Mouse (Mus musculus) megakaryocyte, embryonic 14.5 days (primary cell): ENCODE data around the gene Rpain. TPM values are rescaled to one million over a fixed set of nuclear protein-coding genes. Genes with fewer than 3 reads are reported as not detected.

Source experiments
- H3K27me3 ChIP-seq: replicated peaks from 2 replicates; pipeline ENCODE3; 2012; ENCODE audit warnings: inconsistent platforms
- H3K36me3 ChIP-seq: replicated peaks from 2 replicates; pipeline ENCODE3; 2012; ENCODE audit warnings: low read length, inconsistent platforms, mixed read lengths
- H3K4me1 ChIP-seq: 2 replicates; pipeline ENCODE4 v1.6.1; 2012; ENCODE audit warnings: inconsistent platforms
- H3K4me3 ChIP-seq: replicated peaks from 2 replicates; pipeline ENCODE3; 2012; ENCODE audit warnings: moderate library complexity, mild to moderate bottlenecking, inconsistent platforms
- H3K9me3 ChIP-seq: 2 replicates; pipeline ENCODE4 v1.6.1; 2012; ENCODE audit warnings: inconsistent platforms
- FLI1 ChIP-seq: IDR thresholded peaks from 2 replicates; pipeline ENCODE4 v1.6.1; 2012; ENCODE audit warnings: low read length, inconsistent platforms, mixed read lengths
- GATA1 ChIP-seq: IDR thresholded peaks from 3 replicates; pipeline ENCODE4 v1.6.1; 2012; ENCODE audit warnings: mixed read lengths, low read length, inconsistent platforms, borderline replicate concordance
- polyA plus RNA-seq: library from polyadenylated mRNA; stranded (reverse); fragments of >175 nt; gene quantifications from 2 replicates; pipeline ENCODE4 v1.2.3, GENCODE M21; 2012; ENCODE audit warnings: low replicate concordance; ENCODE audit not compliant: insufficient read depth

The Rpain gene
- polyA plus RNA-seq, 1 experiment: 9.3 TPM

DNA sequence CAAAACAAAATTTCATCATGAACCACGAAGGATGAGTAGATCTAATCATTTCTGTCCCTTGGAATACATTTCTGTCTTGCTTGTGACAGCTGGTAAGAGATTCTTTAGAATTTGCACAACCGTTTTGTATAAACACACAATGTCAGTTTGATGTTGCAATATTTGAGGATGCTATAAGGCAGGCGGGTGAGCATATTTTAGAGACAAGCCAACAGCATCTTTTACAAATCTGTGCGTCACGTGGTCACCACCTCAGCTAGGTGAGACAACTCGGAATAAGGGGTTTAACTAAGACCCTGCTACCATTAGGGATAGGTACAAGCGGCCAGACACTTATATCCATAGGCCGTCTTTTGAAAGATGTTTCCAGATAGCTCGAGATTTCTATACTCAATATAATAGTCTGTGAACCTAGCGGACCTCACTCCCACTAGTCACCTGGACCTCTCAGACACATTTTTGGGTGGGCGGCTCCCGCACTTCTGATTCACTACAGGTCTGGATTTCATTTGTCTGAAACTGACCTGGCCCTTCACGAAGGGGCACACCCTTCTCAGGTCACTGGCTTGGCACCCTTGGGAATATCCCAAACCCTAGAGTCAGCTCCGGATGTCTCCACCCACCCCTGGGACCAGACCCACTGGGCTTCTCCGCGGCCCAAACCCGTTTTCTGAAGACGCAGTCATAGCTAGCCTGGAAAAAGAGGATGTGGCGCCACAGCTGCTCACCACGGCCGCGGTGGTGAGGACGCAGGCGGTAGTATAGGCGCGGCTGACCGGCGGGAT is 48.6 kb downstream of the Rpain start:
- no peak for TF ChIP-seq FLI1
- TF ChIP-seq GATA1: no peak
- Histone ChIP-seq H3K4me1 (peaks cover 63% of the 10 kb centered on the region), H3K27me3 (no peaks in the 10 kb centered on the region), H3K4me3 (peak overlapping the region; percentile 98), H3K36me3 (peaks cover 56% of the 10 kb centered on the region), H3K9me3 (no peaks in the 10 kb centered on the region)

DNA sequence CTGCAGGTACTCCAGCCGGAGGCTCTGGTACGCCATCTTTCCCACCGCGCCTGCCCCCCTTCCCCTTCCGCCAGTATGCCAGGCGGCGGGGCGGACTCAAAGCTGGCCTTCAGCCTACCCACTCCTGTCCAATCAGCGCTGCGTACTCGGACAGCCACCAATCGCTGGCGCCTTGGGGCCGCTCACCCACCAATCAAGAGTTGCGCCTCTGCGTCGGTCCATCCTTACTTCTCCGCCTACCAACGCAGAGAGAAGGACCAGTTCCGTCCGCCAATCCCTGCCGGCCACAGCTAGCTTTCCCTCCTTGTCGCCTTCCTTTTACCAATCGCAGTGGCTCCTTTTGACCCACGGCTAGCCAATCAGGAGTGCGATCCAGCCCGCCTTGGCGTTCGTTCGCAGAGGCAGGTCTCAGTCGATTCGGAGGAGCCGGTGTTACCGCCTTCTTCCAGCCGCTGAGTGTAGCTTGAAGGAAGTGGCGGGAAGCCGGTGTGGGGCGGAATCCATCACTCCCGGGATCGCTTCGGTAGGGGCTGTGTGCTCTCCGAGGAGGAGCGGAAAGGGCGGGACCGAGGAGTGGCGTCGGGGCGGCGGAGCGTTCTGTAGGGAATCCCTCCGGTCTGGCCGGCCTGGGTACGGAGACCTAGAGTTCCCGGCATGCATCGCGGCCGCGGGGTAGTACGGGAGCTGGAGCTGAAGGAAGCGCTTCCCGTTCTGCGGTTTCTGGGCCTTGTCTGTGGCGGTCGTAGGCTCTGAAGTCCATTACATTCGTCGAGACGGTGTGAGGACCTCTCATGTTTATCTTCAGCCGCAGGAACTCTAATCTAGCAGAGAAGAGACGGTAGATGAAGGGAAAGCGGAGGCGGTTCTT is 49.4 kb downstream of the Rpain start, which contains the start of the genes Mis12 and Derl2:
Mis12 (plus strand) TSS at position 411 of the 868 bp plus-strand sequence.
Derl2 (minus strand) TSS at position 641 of the 868 bp plus-strand sequence.
- peaks cover 55% of the 10 kb centered on the region for H3K36me3 ChIP-seq

More for the DNA sequence above, 49.4 kb downstream of the Rpain start, which contains the start of the genes Mis12 and Derl2:
- Histone ChIP-seq H3K4me1 (peaks cover 68% of the 10 kb centered on the region), H3K9me3 (no peaks in the 10 kb centered on the region), H3K27me3 (no peaks in the 10 kb centered on the region), H3K4me3 (peak within 1 kb of the TSS; percentile 98)
- TF ChIP-seq FLI1: peak; percentile 61; the same call in 1 of the 2 replicates
- no peak for TF ChIP-seq GATA1

Other genes starting within 250 kb of the Rpain start
- gene Zfp3, start 206.0 kb upstream of the Rpain start, polyA plus RNA-seq: 0.55 TPM in 1 of 2 replicates, not detected in the other
- not detected in 2 replicates for gene Scimp, start 157.6 kb upstream of the Rpain start, polyA plus RNA-seq
- gene Rabep1, start 125.4 kb upstream of the Rpain start, polyA plus RNA-seq: 2.9 and 29.2 TPM in 2 replicates
- 18.2 and 21.9 TPM in 2 replicates for gene Nup88, start 240 bp upstream of the Rpain start, polyA plus RNA-seq
- 211 and 537 TPM in 2 replicates for gene C1qbp, start 12.8 kb downstream of the Rpain start, polyA plus RNA-seq
- gene Dhx33, start 34.2 kb downstream of the Rpain start, polyA plus RNA-seq: 3.6 and 4.1 TPM in 2 replicates
- 1.4 TPM in 1 of 2 replicates, not detected in the other for gene Mis12, start 49.4 kb downstream of the Rpain start, polyA plus RNA-seq
- gene Derl2, start 49.6 kb downstream of the Rpain start, polyA plus RNA-seq: 3.4 and 28.6 TPM in 2 replicates
- not detected in 2 replicates for gene 6330403K07Rik, start 63.3 kb downstream of the Rpain start, polyA plus RNA-seq
- gene Nlrp1a, start 174.5 kb downstream of the Rpain start, polyA plus RNA-seq: not detected in 2 replicates